Mouse (Mus musculus) embryo, embryonic 11.5 days (tissue): Measurements from ENCODE around the gene Sfxn5.

Source experiments
- DNase-seq: peaks from one replicate; pipeline ENCODE4 v3.0.0-alpha.2; 2012; ENCODE audit warnings: low read depth, low spot score

The Sfxn5 gene

GRCm38 (mm10) chr6:85334251-85334650 lies 1.0 kb upstream of the Sfxn5 start:
- no peak for DNase-seq

GRCm38 (mm10) chr6:85333732-85334131 lies 510 bp upstream of the Sfxn5 start:
- no peak for DNase-seq

GRCm38 (mm10) chr6:85332351-85332999 lies 747 bp downstream of the Sfxn5 start:
- DNase-seq = no peak

- DNase-seq = no peak
These were observed 1.5 kb downstream of the Sfxn5 start for GRCm38 (mm10) chr6:85331736-85332135.

- DNase-seq = no peak
These were observed 1.9 kb downstream of the Sfxn5 start for GRCm38 (mm10) chr6:85331221-85331735.

GRCm38 (mm10) chr6:85329666-85330185 lies 3.5 kb downstream of the Sfxn5 start:
- DNase-seq = no peak

- DNase-seq = no peak
These were observed 6.7 kb downstream of the Sfxn5 start for GRCm38 (mm10) chr6:85326564-85326963.

- no peak for DNase-seq
These were observed 8.1 kb downstream of the Sfxn5 start for GRCm38 (mm10) chr6:85325109-85325508.

- DNase-seq = no peak
These were observed 12.8 kb downstream of the Sfxn5 start for GRCm38 (mm10) chr6:85320445-85320866.

- no peak for DNase-seq
These were observed 17.0 kb downstream of the Sfxn5 start for GRCm38 (mm10) chr6:85316211-85316610.

GRCm38 (mm10) chr6:85314064-85314798 lies 19.0 kb downstream of the Sfxn5 start:
- no peak for DNase-seq

- no peak for DNase-seq
These were observed 25.3 kb downstream of the Sfxn5 start for GRCm38 (mm10) chr6:85307894-85308293.

- DNase-seq = no peak
These were observed 26.8 kb downstream of the Sfxn5 start for GRCm38 (mm10) chr6:85306375-85306774.

GRCm38 (mm10) chr6:85305826-85306225 lies 27.4 kb downstream of the Sfxn5 start:
- no peak for DNase-seq

- DNase-seq = no peak
These were observed 28.3 kb downstream of the Sfxn5 start for GRCm38 (mm10) chr6:85304966-85305365.

GRCm38 (mm10) chr6:85302326-85303055 lies 30.7 kb downstream of the Sfxn5 start:
- no peak for DNase-seq

- no peak for DNase-seq
These were observed 37.6 kb downstream of the Sfxn5 start for GRCm38 (mm10) chr6:85295384-85296167.

GRCm38 (mm10) chr6:85294004-85294379 lies 39.2 kb downstream of the Sfxn5 start:
- DNase-seq = no peak

GRCm38 (mm10) chr6:85293255-85294003 lies 39.8 kb downstream of the Sfxn5 start:
- DNase-seq = no peak
